Mouse (Mus musculus) lung, embryonic 15.5 days (tissue): ENCODE results near the gene Ppp4r4. TPM values are rescaled to one million over a fixed set of nuclear protein-coding genes. Genes with fewer than 3 reads are reported as not detected.

Source experiments
- ATAC-seq: fragments of 200-750 bp; cut with Nextera tagmentation; 2 replicates; pipeline ENCODE4 v1.8.0; 2017; ENCODE audit warnings: moderate number of reproducible peaks, borderline replicate concordance; ENCODE audit not compliant: low FRiP score, low TSS enrichment; ENCODE audit errors: extremely low read depth
- H3K27ac ChIP-seq: fragments of 300-500 bp; sonication (generic); 2 replicates; pipeline ENCODE4 v1.5.1; 2015; ENCODE audit warnings: moderate library complexity, mild to moderate bottlenecking, inconsistent platforms
- H3K27me3 ChIP-seq: fragments of 300-500 bp; sonication (generic); 2 replicates; pipeline ENCODE4 v1.6.1; 2015; ENCODE audit warnings: inconsistent platforms
- H3K36me3 ChIP-seq: fragments of 300-500 bp; sonication (generic); 2 replicates; pipeline ENCODE4 v1.6.1; 2015; ENCODE audit warnings: inconsistent platforms
- H3K4me1 ChIP-seq: fragments of 300-500 bp; sonication (generic); 2 replicates; pipeline ENCODE4 v1.6.1; 2015; ENCODE audit warnings: inconsistent platforms
- H3K4me2 ChIP-seq: fragments of 300-500 bp; sonication (generic); 2 replicates; pipeline ENCODE4 v1.6.1; 2015; ENCODE audit warnings: inconsistent platforms, mild to moderate bottlenecking, moderate library complexity
- H3K4me3 ChIP-seq: fragments of 300-500 bp; sonication (generic); 2 replicates; pipeline ENCODE4 v1.5.1; 2015; ENCODE audit warnings: mild to moderate bottlenecking, inconsistent platforms
- H3K9ac ChIP-seq: fragments of 300-500 bp; sonication (generic); 2 replicates; pipeline ENCODE4 v1.6.1; 2015; ENCODE audit warnings: inconsistent platforms
- H3K9me3 ChIP-seq: fragments of 300-500 bp; sonication (generic); 2 replicates; pipeline ENCODE4 v1.6.1; 2016; ENCODE audit warnings: inconsistent platforms
- WGBS: fragments of 180-500 bp; shearing (Covaris S2); methylation state at CpG from one replicate; pipeline ENCODE4 v1.1.7; 2015; 5-methylcytosine and 5-hydroxymethylcytosine counted together
- polyA plus RNA-seq: library from polyadenylated mRNA; unstranded; fragments of >200 nt; fragmentation: Nextera tagmentation; extraction: Ambion mirVana; gene quantifications from 2 replicates; pipeline ENCODE4 v1.2.1, GENCODE M21; 2015

Ppp4r4 gene
- polyA plus RNA-seq, 1 experiment from 2014 or later, result 2.2 TPM

- H3K4me1 ChIP-seq, result no peaks in the 10 kb centered on the region
- no peaks in the 10 kb centered on the region for H3K27me3 ChIP-seq
- no peak overlapping the region for H3K27ac ChIP-seq
- H3K9me3 ChIP-seq, result no peaks in the 10 kb centered on the region
- no peaks in the 10 kb centered on the region for H3K36me3 ChIP-seq
- no peak overlapping the region for H3K4me3 ChIP-seq
- no peak overlapping the region for H3K9ac ChIP-seq
- 69% methylated on average over 3 of the region's 3 CpGs for WGBS
- H3K4me2 ChIP-seq, result no peak overlapping the region
- ATAC-seq, result no peak
Observed at GRCm38 (mm10) chr12:103504402-103504801, 27.7 kb upstream of the Ppp4r4 start.

- H3K4me2 ChIP-seq, result no peak overlapping the region
- no peak overlapping the region for H3K27ac ChIP-seq
- H3K4me3 ChIP-seq, result no peak overlapping the region
- H3K27me3 ChIP-seq, result no peaks in the 10 kb centered on the region
- H3K9me3 ChIP-seq, result no peaks in the 10 kb centered on the region
- H3K36me3 ChIP-seq, result no peaks in the 10 kb centered on the region
- no peak for ATAC-seq
- H3K9ac ChIP-seq, result no peak overlapping the region
- H3K4me1 ChIP-seq, result no peaks in the 10 kb centered on the region
- 52% methylated on average over 4 of the region's 4 CpGs for WGBS
Observed at GRCm38 (mm10) chr12:103508346-103508745, 23.7 kb upstream of the Ppp4r4 start.

- H3K4me3 ChIP-seq, result no peak overlapping the region
- ATAC-seq, result no peak
- H3K36me3 ChIP-seq, result no peaks in the 10 kb centered on the region
- H3K9ac ChIP-seq, result no peak overlapping the region
- H3K4me1 ChIP-seq, result no peaks in the 10 kb centered on the region
- 92% methylated on average over 8 of the region's 8 CpGs for WGBS
- no peaks in the 10 kb centered on the region for H3K27me3 ChIP-seq
- no peak overlapping the region for H3K27ac ChIP-seq
- H3K4me2 ChIP-seq, result no peak overlapping the region
- H3K9me3 ChIP-seq, result no peaks in the 10 kb centered on the region
Observed at GRCm38 (mm10) chr12:103509893-103510292, 22.2 kb upstream of the Ppp4r4 start.

- H3K27me3 ChIP-seq, result no peaks in the 10 kb centered on the region
- ATAC-seq, result no peak
- 31% methylated on average over 2 of the region's 2 CpGs for WGBS
- H3K4me2 ChIP-seq, result no peak overlapping the region
- H3K9ac ChIP-seq, result no peak overlapping the region
- no peak overlapping the region for H3K27ac ChIP-seq
- no peaks in the 10 kb centered on the region for H3K9me3 ChIP-seq
- H3K4me1 ChIP-seq, result no peaks in the 10 kb centered on the region
- no peaks in the 10 kb centered on the region for H3K36me3 ChIP-seq
- H3K4me3 ChIP-seq, result no peak overlapping the region
Observed at GRCm38 (mm10) chr12:103511586-103511985, 20.5 kb upstream of the Ppp4r4 start.

- ATAC-seq, result no peak
- WGBS, result 66% methylated on average over 2 of the region's 2 CpGs
Observed at GRCm38 (mm10) chr12:103513039-103513438, 19.0 kb upstream of the Ppp4r4 start.

GRCm38 (mm10) chr12:103513451-103513871 lies 18.6 kb upstream of the Ppp4r4 start:
- no peaks in the 10 kb centered on the region for H3K27me3 ChIP-seq
- no peak overlapping the region for H3K27ac ChIP-seq
- H3K9ac ChIP-seq, result no peak overlapping the region
- H3K9me3 ChIP-seq, result no peaks in the 10 kb centered on the region
- H3K4me1 ChIP-seq, result no peaks in the 10 kb centered on the region
- no peak overlapping the region for H3K4me2 ChIP-seq
- 45% methylated on average over 4 of the region's 4 CpGs for WGBS
- no peak for ATAC-seq
- H3K36me3 ChIP-seq, result no peaks in the 10 kb centered on the region
- H3K4me3 ChIP-seq, result no peak overlapping the region

More at GRCm38 (mm10) chr12:103513039-103513438, 19.0 kb upstream of the Ppp4r4 start:
- no peaks in the 10 kb centered on the region for H3K36me3 ChIP-seq
- H3K27me3 ChIP-seq, result no peaks in the 10 kb centered on the region
- no peak overlapping the region for H3K4me2 ChIP-seq
- no peak overlapping the region for H3K4me3 ChIP-seq
- no peaks in the 10 kb centered on the region for H3K4me1 ChIP-seq
- H3K9me3 ChIP-seq, result no peaks in the 10 kb centered on the region
- no peak overlapping the region for H3K9ac ChIP-seq
- H3K27ac ChIP-seq, result no peak overlapping the region

- Histone ChIP-seq H3K9ac (no peak overlapping the region), H3K4me3 (no peak overlapping the region), H3K4me1 (no peaks in the 10 kb centered on the region), H3K4me2 (no peak overlapping the region), H3K9me3 (no peaks in the 10 kb centered on the region), H3K27me3 (no peaks in the 10 kb centered on the region), H3K27ac (no peak overlapping the region), H3K36me3 (no peaks in the 10 kb centered on the region)
- WGBS, result 55% methylated on average over 3 of the region's 3 CpGs
- peak; percentile 26; the same call in 1 of the 2 replicates for ATAC-seq
Observed at GRCm38 (mm10) chr12:103514354-103514753, 17.7 kb upstream of the Ppp4r4 start.

GRCm38 (mm10) chr12:103515638-103516037 lies 16.4 kb upstream of the Ppp4r4 start:
- 48% methylated on average over 4 of the region's 4 CpGs for WGBS
- Histone ChIP-seq H3K27ac (peak overlapping the region; percentile 59), H3K36me3 (no peaks in the 10 kb centered on the region), H3K4me2 (no peak overlapping the region), H3K27me3 (no peaks in the 10 kb centered on the region), H3K9ac (no peak overlapping the region), H3K4me3 (no peak overlapping the region), H3K9me3 (no peaks in the 10 kb centered on the region), H3K4me1 (no peaks in the 10 kb centered on the region)
- ATAC-seq, result no peak; the same call in 1 of the 2 replicates

- H3K9ac ChIP-seq, result no peak overlapping the region
- no peaks in the 10 kb centered on the region for H3K36me3 ChIP-seq
- no peaks in the 10 kb centered on the region for H3K27me3 ChIP-seq
- ATAC-seq, result no peak
- H3K4me2 ChIP-seq, result no peak overlapping the region
- 81% methylated on average over 6 of the region's 6 CpGs for WGBS
- H3K27ac ChIP-seq, result no peak overlapping the region
- no peak overlapping the region for H3K4me3 ChIP-seq
- no peaks in the 10 kb centered on the region for H3K9me3 ChIP-seq
- H3K4me1 ChIP-seq, result no peaks in the 10 kb centered on the region
Observed at GRCm38 (mm10) chr12:103518640-103519039, 13.4 kb upstream of the Ppp4r4 start.

- no peak overlapping the region for H3K9ac ChIP-seq
- WGBS, result 72% methylated on average over 2 of the region's 2 CpGs
- no peak for ATAC-seq
- H3K4me1 ChIP-seq, result 0 out of 2 replicates have a peak, but pooled peaks cover 10% of the 10 kb centered on the region
- no peak overlapping the region for H3K4me2 ChIP-seq
- no peaks in the 10 kb centered on the region for H3K9me3 ChIP-seq
- no peaks in the 10 kb centered on the region for H3K36me3 ChIP-seq
- H3K27me3 ChIP-seq, result peaks cover 15% of the 10 kb centered on the region
- H3K27ac ChIP-seq, result no peak overlapping the region
- H3K4me3 ChIP-seq, result no peak overlapping the region
Observed at GRCm38 (mm10) chr12:103530596-103530995, 1.5 kb upstream of the Ppp4r4 start.

GRCm38 (mm10) chr12:103532649-103533395 lies 739 bp downstream of the Ppp4r4 start:
- Histone ChIP-seq H3K27me3 (peaks cover 15% of the 10 kb centered on the region), H3K9me3 (no peaks in the 10 kb centered on the region), H3K27ac (no peak overlapping the region), H3K4me3 (peak overlapping the region; percentile 67), H3K36me3 (no peaks in the 10 kb centered on the region), H3K9ac (peak overlapping the region; percentile 59), H3K4me1 (0 out of 2 replicates have a peak, but pooled peaks cover 10% of the 10 kb centered on the region), H3K4me2 (peak overlapping the region; percentile 99)
- ATAC-seq, result peak; percentile 58
- WGBS, result 2% methylated on average over 44 of the region's 44 CpGs

- Histone ChIP-seq H3K4me3 (no peak overlapping the region), H3K9me3 (no peaks in the 10 kb centered on the region), H3K4me1 (no peaks in the 10 kb centered on the region), H3K4me2 (no peak overlapping the region), H3K27me3 (no peaks in the 10 kb centered on the region), H3K27ac (no peak overlapping the region), H3K36me3 (no peaks in the 10 kb centered on the region), H3K9ac (no peak overlapping the region)
- no peak for ATAC-seq
- 54% methylated on average over 4 of the region's 4 CpGs for WGBS
Observed at GRCm38 (mm10) chr12:103540429-103540828, 8.3 kb downstream of the Ppp4r4 start.
